Mouse (Mus musculus) brain, embryonic 18.5 days (tissue): ENCODE results near the gene Tmem127.
A peak's percentile ranks its signal among the peaks of the same experiment; 100 is the strongest.
"Not testable (repeated sequence)": the region's sequence is repeated elsewhere in the genome, so short reads cannot be mapped to it uniquely, and the experiment has no call there.

ENCODE experiments used
- DNase-seq: peaks from one replicate; pipeline ENCODE4 v3.0.0-alpha.2; 2012; ENCODE audit warnings: low read depth, low spot score

Gene Tmem127

GRCm38 (mm10) chr2:127247592-127248333 lies at the start of gene Tmem127, which contains the start of gene Ciao1:
TSS of gene Tmem127 (plus strand) at chr2:127247908.
TSS of gene Ciao1 (minus strand) at chr2:127247816.
- peak; percentile 98 for DNase-seq

DNA sequence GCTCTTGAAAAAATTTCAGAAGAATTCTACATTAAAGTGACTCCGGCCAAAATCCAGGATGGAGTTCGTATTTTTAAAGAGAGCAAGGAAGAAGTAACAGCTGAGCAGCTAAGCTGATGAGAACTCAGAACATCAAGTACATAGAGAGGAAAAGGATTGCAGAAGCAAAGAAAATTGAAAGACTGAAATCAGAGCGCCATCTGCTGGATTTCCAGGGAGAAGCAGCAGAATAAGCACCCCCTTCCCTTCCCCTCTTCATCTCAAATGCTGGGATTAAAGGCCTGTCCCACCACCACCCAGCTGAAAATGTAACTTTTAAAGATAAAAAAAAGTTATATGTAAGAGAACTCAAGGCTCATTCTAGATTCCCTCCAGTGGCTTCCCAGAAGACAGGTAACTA lies 42.8 kb upstream of the Tmem127 start:
- peak; percentile 16 for DNase-seq

DNA sequence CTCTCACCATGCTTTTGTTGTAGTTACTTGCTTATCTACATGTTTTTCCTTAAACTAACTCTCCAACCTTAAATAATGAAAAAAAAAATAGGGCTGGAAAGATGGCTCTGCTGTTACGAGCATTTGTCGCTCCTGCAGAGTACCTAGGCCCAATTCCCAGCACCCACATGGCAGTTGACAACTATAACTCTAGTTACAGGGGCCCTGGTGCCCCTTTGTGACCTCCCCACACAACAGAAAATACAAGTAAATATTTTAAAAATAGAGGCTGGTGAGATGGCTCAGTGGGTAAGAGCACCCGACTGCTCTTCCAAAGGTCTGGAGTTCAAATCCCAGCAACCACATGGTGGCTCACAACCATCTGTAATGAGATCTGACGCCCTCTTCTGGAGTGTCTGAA lies 41.8 kb upstream of the Tmem127 start:
- not testable (repeated sequence) for DNase-seq

- DNase-seq: no peak
Observed at GRCm38 (mm10) chr2:127206916-127207315, 40.8 kb upstream of the Tmem127 start.

DNA sequence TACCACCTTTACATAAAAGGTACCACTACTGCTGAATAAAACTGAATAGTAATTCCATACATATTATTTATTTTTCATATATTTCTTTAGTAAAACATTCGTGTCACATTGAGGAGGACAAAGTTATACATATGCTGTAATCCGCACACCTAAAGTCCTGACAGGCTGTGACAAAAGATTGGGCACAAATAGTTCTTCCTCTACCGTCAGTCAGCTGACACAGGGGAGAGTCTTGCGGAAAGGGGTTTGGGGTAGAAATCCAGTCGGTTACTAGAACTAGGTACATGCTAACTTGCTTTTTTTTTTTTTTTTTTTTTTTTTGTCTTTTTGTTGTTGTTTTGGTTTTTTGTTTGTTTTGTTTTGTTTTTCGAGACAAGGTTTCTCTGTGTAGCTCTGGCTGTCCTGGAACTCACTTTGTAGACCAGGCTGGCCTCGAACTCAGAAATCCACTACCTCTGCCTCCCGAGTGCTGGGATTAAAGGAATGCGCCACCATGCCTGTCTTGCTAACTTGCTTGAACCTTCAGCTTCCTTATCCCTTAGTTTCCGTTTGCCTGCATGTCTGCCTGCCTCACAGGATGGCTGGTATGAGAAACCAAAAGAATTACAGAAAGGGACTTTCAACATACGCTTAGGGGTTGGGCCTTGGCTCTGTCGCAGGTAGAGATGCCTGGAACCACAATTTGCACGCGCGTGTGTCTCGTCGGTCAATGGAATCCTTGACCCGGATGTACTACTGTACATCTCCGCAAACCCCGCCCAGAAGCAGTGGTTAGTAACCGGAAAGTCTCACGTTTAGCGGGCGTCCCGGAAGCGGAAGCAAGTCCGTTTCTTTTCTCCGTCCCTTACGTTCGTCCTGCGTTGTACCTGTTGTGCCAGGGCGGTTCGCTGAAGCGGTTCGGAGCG lies 39.9 kb upstream of the Tmem127 start, which contains the start of the genes 1810024B03Rik and Snrnp200:
Gene 1810024B03Rik, minus strand, starts transcription at position 734 of the 905 bp plus-strand sequence.
Gene Snrnp200, plus strand, starts transcription at position 840 of the 905 bp plus-strand sequence.
- peak; percentile 95 for DNase-seq

GRCm38 (mm10) chr2:127208452-127208769 lies 39.3 kb upstream of the Tmem127 start:
- DNase-seq: no peak

- DNase-seq: no peak
Observed at GRCm38 (mm10) chr2:127210701-127211100, 37.0 kb upstream of the Tmem127 start.

- DNase-seq: no peak
Observed at GRCm38 (mm10) chr2:127217746-127218145, 30.0 kb upstream of the Tmem127 start.

GRCm38 (mm10) chr2:127225261-127225660 lies 22.4 kb upstream of the Tmem127 start:
- DNase-seq: no peak

DNA sequence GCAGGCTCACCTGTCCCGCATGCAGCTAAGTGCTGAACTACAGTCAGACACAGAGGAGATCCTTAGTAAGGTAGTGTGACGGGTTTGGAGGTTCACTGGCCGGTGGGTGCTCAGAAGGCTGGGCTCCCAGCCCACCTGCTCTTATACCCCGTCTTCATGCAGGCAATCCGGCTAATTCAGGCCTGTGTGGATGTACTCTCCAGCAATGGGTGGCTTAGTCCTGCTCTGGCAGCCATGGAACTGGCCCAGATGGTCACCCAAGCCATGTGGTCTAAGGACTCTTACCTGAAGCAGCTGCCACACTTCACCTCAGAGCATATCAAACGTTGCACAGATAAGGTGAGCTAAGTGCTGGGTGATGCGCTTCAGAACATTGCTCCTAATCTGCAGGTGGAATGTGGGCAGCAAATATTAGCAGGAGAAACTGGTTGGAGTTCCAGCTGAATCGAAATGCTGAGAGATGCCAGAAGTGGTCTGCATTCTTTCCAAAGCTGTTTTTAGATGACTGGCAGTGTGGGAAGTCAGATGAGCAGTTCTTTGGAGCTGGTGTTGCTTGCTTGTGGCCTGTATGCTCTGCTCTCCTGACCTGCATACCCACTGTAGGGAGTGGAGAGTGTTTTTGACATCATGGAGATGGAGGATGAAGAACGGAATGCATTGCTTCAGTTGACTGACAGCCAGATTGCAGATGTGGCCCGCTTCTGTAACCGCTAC lies 9.7 kb upstream of the Tmem127 start:
- no peak for DNase-seq

- DNase-seq: no peak
Observed at GRCm38 (mm10) chr2:127240065-127240464, 7.6 kb upstream of the Tmem127 start.

GRCm38 (mm10) chr2:127248334-127249004 lies 761 bp downstream of the Tmem127 start:
- no peak for DNase-seq

DNA sequence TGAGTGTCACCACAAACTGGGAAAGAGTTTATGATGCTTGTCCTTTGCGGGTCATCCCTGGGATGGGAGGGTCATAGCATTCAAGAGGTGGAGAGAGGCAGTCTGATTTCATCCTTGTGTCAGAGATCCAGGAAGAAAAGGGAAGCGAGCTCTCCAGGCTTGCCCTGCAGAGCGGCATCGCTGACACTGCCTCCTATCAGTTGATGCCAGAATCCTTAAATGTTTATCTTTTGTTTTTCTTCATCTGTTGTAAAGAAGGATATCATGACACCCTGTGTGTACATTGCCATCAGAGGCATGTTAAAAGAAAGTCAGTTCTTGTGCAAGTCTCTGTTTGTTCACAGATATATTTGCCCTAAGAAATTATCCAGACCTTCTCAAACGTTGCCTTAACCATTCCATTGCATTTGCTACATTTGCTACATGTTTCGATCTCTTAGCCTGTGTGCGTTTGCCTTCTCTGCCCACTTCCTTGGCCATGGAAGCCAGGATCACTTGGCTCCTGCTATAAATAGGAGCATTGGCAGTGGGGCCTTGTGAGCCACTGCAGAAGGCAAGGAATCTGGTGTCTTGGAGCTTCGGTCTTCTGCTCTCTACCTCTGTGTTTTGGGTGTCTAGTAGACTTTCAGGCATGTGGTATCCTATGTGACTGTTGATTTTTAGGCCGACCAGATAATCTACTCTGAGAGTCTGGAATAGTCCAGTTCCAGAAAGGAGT lies 2.7 kb downstream of the Tmem127 start:
- DNase-seq: no peak

GRCm38 (mm10) chr2:127251457-127251856 lies 3.7 kb downstream of the Tmem127 start:
- DNase-seq: no peak

GRCm38 (mm10) chr2:127251880-127252527 lies 4.3 kb downstream of the Tmem127 start:
- no peak for DNase-seq

GRCm38 (mm10) chr2:127252787-127253186 lies 5.1 kb downstream of the Tmem127 start:
- no peak for DNase-seq

GRCm38 (mm10) chr2:127254604-127255134 lies 7.0 kb downstream of the Tmem127 start:
- no peak for DNase-seq

GRCm38 (mm10) chr2:127255294-127255693 lies 7.6 kb downstream of the Tmem127 start:
- no peak for DNase-seq

DNA sequence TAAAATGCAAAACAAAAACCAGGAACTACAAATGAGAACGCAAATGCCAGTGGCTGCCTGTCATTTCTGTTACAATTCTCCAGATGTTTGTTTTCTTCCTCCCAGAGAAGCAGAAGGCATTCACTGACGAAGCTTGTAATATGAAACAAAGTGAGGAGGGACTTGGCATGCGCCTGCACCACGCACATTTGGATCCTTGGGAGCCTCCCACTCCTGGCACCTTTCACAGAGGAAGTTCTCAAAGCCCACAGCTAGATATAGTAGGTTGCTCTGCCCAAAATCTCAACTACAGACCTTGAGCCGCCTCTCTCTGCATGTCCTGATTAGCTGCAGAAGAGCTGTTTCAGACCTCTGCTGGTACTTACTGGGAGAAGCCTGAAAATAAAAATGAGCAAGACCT lies 11.6 kb downstream of the Tmem127 start:
- DNase-seq: no peak

GRCm38 (mm10) chr2:127262480-127262879 lies 14.8 kb downstream of the Tmem127 start:
- DNase-seq: no peak
